Mouse (Mus musculus): ENCODE data around the gene Fcho2. TPM values are rescaled to one million over a fixed set of nuclear protein-coding genes. Genes with fewer than 3 reads are reported as not detected.

The Fcho2 gene
- total and polyA plus RNA-seq, 3 experiments, result 2.2 to 5.8 TPM; not detected in 1

- no peak for TF ChIP-seq KAT2A (conservative IDR thresholded peaks at IDR 0.05; ENCODE audit: low read depth, low read length)
These were observed 123.2 kb downstream of the Fcho2 start (continued) for GRCm38 (mm10) chr13:98691956-98692515.

DNA sequence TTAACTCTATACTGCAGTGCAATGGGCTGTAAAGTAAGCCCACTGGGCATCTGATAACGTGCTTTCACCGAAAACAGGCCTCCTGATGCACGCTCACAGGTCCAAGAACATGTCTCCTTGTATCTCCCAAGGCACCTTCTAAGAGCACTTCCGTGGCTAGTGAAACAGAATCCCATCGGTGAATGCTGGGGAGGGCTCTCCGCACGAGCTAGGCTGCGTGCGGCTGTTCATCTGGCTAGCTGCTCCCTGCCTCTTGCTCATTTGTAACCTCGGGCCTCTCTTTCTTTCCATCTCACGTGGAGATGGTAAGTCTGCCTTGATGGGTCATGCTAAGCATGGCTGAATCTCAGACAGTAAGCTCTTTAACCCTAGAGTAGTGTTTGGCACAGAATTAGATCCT, 124.4 kb downstream of the Fcho2 start:
- no peaks in the 10 kb centered on the region; a peak in 1 of 4 replicates for H3K36me3 ChIP-seq (ENCODE audit: control insufficient read depth in 1 of 2, insufficient read depth in 2 of 2, low read length in 2 of 2)
- H3K4me1 ChIP-seq (ENCODE audit: control insufficient read depth in 1 of 2, insufficient read depth in 2 of 2, low read length in 2 of 2), result peaks cover 0 to 7% of the 10 kb centered on the region in 2 experiments; a peak in 2 of 4 replicates
- no peak overlapping the region for H3K4me3 ChIP-seq (ENCODE audit: control insufficient read depth in 1 of 2, insufficient read depth in 1 of 2, low read depth in 2 of 2, low read length in 2 of 2)
- no peaks in the 10 kb centered on the region for H3K9me3 ChIP-seq (replicated peaks; ENCODE audit: insufficient read depth, low read length)
- TF ChIP-seq BHLHE40 (IDR thresholded peaks at IDR 0.05; ENCODE audit: borderline replicate concordance, low read depth, low read length) (no peak), USF2 (IDR thresholded peaks at IDR 0.05; ENCODE audit: borderline replicate concordance in 1 of 2, insufficient read depth in 1 of 2, low read depth in 1 of 2, low read length in 2 of 2) (no peak), MAX (IDR thresholded peaks at IDR 0.05; ENCODE audit: low read length) (no peak), MYC (IDR thresholded peaks at IDR 0.05; ENCODE audit: low read depth, low read length) (no peak), MAFK (IDR thresholded peaks at IDR 0.05; ENCODE audit: borderline replicate concordance, low read depth, low read length) (no peak), RCOR1 (IDR thresholded peaks at IDR 0.05; ENCODE audit: low read depth, low read length) (no peak), GATA1 (IDR thresholded peaks at IDR 0.05; ENCODE audit: low read depth, low read length) (no peak), CTCF (IDR thresholded peaks at IDR 0.05 in 2 of 3, conservative IDR thresholded peaks at IDR 0.05 in 1 of 3; ENCODE audit: control insufficient read depth in 1 of 3, insufficient read depth in 1 of 3, low read depth in 2 of 3, low read length in 3 of 3, poor library complexity in 1 of 3, severe bottlenecking in 1 of 3) (no peak), RAD21 (IDR thresholded peaks at IDR 0.05; ENCODE audit: low read depth, low read length) (no peak), POLR2AphosphoS5 (IDR thresholded peaks at IDR 0.05; ENCODE audit: borderline replicate concordance, low read depth, low read length) (no peak), POLR2A (IDR thresholded peaks at IDR 0.05; ENCODE audit: control insufficient read depth in 1 of 2, insufficient read depth in 1 of 2, low read depth in 1 of 2, low read length in 2 of 2, poor library complexity in 1 of 2) (no peak), GABPA (IDR thresholded peaks at IDR 0.05; ENCODE audit: low read depth, low read length) (no peak), MYB (IDR thresholded peaks at IDR 0.05; ENCODE audit: low read depth, low read length) (no peak), TCF12 (IDR thresholded peaks at IDR 0.05; ENCODE audit: low read depth, low read length) (no peak), UBTF (IDR thresholded peaks at IDR 0.05; ENCODE audit: borderline replicate concordance, insufficient read depth, low read depth, low read length) (no peak), CHD1 (IDR thresholded peaks at IDR 0.05; ENCODE audit: low read depth, low read length) (no peak), ZKSCAN1 (IDR thresholded peaks at IDR 0.05; ENCODE audit: low read depth, low read length) (no peak)
- H3K27ac ChIP-seq (ENCODE audit: control insufficient read depth, low read depth, low read length), result no peak overlapping the region
- H3K9ac ChIP-seq (ENCODE audit: control insufficient read depth, low read depth, low read length, poor library complexity, severe bottlenecking), result no peak overlapping the region
- no peaks in the 10 kb centered on the region for H3K27me3 ChIP-seq (ENCODE audit: control insufficient read depth in 1 of 2, insufficient read depth in 2 of 2, low read length in 2 of 2)
- no peak for DNase-seq (ENCODE audit: low read depth, low spot score)
- H3K79me2 ChIP-seq (ENCODE audit: control insufficient read depth, insufficient read depth, low read length, poor library complexity), result no peaks in the 10 kb centered on the region
